Mouse (Mus musculus) left cerebral cortex, postnatal 25 days (tissue): Measurements from ENCODE around the gene Nme2. TPM values are rescaled to one million over a fixed set of nuclear protein-coding genes. Genes with fewer than 3 reads are reported as not detected.

Experiments
- DNase-seq, 2 experiments: peaks; one replicate each; pipeline ENCODE4 v3.0.0; 2022; ENCODE audit warnings: low spot score in 2 of 2, mixed read lengths in 1 of 2
- intact Hi-C: fragments of 180-260 bp; cut with DNase I; formaldehyde crosslinking; loops from one replicate; pipeline ENCODE4 v1.15.1; 2025
- total RNA-seq, 2 experiments: library from RNA; stranded (reverse); gene quantifications; 2 replicates each; pipeline ENCODE4 v1.2.3; 2021

The Nme2 gene
- 10 to 100 TPM; 63.4 to 79.0 TPM for total RNA-seq

- intact Hi-C loops = no loop called here
- no peak for DNase-seq
These were observed at the start of gene Nme2 for GRCm38 (mm10) chr11:93956159-93956558. Nme2 (minus strand) TSS chr11:93956259.

DNA sequence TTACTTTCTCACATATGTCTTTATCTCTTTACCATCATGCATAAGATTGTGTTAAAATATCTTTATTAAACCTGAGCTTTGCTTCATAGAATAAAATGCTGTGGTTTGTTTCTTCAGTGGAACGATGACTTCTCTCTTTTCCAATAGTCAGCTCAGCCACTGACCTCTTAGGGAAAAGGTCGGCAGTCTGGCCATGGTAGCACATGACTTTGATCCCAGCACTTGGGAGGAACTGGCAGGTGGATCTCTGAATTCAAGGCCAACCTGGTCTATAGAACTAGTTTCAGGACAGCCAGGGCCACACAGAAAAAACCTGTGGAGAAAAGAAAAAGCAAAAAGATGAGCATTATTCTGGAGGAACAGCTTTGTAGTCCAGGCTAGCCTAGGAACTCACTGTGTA is 47.3 kb upstream of the Nme2 start:
- intact Hi-C loops = no loop called here
- DNase-seq = no peak

GRCm38 (mm10) chr11:93999276-93999675 is 43.2 kb upstream of the Nme2 start:
- intact Hi-C loops = no loop called here
- no peak for DNase-seq

GRCm38 (mm10) chr11:93997141-93997775 is 41.2 kb upstream of the Nme2 start:
- peak in 1 of 2 experiments; percentile 16 for DNase-seq
- intact Hi-C loops = loop anchor here (2.0 kb wide), 1 partner anchor 48 kb away; no protein-coding TSS in a partner anchor

DNA sequence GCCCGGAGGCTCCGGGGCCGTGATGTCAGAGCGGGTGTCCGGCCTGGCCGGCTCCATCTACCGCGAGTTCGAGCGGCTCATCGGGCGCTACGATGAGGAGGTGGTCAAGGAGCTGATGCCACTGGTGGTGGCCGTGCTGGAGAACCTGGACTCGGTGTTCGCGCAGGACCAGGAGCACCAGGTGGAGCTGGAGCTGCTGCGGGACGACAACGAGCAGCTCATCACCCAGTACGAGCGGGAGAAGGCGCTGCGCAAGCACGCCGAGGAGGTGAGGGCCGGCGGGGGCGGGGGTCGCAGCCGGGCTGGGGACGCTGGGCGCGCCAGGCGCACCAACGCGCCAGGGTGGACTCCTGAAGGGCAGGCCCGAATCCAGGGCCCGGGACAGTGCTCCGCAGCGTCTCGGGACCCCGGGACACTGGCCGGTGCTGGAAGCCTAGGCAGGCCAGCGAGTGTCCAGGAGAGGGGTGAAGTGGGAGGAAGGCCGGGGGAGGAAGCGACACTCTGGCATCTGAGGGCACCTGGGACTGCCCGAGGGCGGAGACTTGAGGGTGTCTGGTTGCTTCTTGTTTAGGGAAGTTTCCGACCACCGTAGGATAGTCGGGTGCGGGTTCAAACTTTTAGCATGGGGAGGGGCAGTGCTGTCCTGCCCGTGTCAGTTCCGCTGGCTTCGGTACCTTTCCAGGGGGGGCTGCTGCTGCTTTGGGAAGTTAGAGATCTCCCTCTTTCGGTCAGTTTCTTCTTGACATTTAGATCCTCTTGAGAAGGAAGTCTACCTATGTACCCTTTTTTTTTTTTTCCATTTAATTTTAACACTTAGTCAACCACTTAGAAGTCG is 40.5 kb upstream of the Nme2 start:
- intact Hi-C loops = loop anchor here (2.0 kb wide), 1 partner anchor 48 kb away; no protein-coding TSS in a partner anchor

GRCm38 (mm10) chr11:93995720-93996305 is 39.8 kb upstream of the Nme2 start, which contains the start of gene Spag9:
Spag9 (plus strand) TSS chr11:93996091.
- peak; percentile 89 to 95 for DNase-seq
- intact Hi-C loops = loop anchor here (1.0 to 2.0 kb wide), 2 partner anchors 28 to 49 kb away; partner anchors contain the start of genes Gm20390 and Nme1

More for the DNA sequence above, 40.5 kb upstream of the Nme2 start:
- DNase-seq = peak; percentile 33 to 53

- intact Hi-C loops = loop anchor here (1.0 kb wide), 1 partner anchor 27 kb away; the partner anchor contains the start of genes Gm20390 and Nme1
- peak; percentile 72 to 93 for DNase-seq
These were observed 39.2 kb upstream of the Nme2 start for GRCm38 (mm10) chr11:93995111-93995719.

GRCm38 (mm10) chr11:93994531-93994930 is 38.5 kb upstream of the Nme2 start:
- DNase-seq = no peak
- intact Hi-C loops = no loop called here

- intact Hi-C loops = no loop called here
- DNase-seq = no peak
These were observed 32.4 kb upstream of the Nme2 start for GRCm38 (mm10) chr11:93988328-93989062.

DNA sequence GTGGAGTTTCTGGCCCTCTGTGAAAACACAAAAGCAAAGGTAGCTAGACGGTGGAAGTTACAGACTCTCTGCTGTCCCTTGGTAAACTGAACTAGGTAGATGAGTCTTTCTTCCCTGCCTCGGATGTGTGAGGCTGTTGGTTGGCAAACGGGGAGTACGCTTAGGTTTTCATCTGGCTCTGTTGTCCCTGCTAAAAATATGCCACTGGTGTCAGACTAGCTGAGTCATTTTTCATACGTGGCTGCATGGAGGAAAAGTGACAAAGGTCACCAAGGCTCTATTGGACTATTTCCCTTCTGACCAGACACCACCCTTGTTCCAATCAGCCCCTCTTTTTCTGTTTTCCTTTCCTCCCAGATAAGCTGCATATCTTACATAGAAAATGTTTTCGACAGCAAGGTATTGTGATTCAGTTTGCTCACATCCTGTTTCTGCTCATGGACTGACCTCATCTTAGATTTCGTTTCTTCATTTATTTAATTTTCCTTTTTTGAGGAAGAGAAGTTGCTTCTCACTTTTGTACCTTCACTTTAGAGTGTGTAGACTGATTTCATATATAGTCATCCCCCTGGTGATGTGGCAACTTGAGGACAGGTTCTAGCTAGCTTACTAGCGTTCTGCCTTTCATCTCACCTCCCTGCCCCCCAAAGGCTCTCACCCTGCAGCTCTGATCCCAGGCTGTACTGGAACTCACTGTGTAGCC is 31.7 kb upstream of the Nme2 start:
- DNase-seq = no peak
- intact Hi-C loops = no loop called here

- intact Hi-C loops = no loop called here
- DNase-seq = no peak
These were observed 31.0 kb upstream of the Nme2 start for GRCm38 (mm10) chr11:93987026-93987425.

- intact Hi-C loops = no loop called here
- no peak for DNase-seq
These were observed 30.2 kb upstream of the Nme2 start for GRCm38 (mm10) chr11:93986298-93986697.

DNA sequence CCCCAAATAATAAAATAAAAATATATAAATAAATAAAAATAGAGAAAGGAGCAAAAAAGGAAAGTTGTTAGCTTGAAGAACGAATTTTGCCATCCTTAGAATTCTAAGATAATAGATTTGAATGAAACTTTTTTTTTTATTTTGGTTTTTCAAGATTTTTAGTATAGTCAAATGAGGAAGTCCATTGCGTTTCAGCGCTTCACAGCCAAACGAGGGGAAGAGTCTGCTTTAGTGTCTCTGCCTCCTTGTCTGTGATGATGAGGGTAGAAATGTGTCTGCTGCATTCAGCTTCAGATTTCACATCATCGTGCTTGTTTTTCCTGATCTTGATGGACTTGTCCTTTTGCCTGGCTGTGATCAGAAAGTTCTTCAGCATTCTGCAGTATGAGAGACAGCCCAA is 29.2 kb upstream of the Nme2 start:
- no peak for DNase-seq
- intact Hi-C loops = no loop called here

DNA sequence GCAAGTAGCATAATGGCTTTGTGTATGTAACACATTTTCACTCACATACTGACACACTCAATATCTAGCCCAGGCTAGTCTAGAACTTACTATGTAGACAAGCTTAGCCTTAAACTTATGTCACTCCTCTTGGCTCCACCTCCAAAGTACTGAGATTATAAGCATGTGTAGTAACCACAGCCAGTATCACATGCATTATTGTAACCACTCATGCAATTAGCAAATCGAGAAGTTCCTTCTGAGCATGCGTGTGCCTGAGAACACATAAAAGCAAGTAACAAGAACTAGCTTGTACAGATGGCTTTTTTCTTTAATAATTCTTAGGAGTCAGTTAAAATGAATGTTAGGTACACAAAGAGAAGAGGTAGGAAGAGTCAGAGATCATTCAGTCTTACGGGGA is 28.6 kb upstream of the Nme2 start:
- intact Hi-C loops = no loop called here
- DNase-seq = no peak

DNA sequence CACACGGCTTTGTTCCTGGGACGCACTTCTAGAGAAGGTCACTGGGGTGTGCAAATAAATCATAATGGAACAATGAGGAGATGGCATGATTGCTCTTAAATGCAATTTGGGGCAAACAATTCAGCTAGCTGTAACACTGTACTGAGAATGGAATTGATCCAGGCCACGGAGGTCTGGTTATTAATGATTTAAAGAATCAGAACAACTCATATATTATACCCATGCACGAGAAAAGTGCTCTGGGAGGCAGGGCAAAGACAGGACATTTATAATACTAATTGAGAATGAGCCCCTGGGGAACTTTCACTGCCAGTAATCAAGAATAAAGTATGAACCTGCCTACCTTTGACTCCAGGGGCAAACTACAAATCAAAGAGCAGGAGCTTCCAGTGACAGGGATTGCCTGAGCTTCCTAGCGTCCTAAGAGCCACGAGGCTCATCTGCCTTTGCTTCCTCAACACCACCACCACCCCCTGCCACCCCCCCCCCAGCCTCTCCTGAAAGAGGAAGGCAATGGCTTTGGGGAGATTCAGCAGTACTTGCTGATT is 23.5 kb upstream of the Nme2 start:
- intact Hi-C loops = no loop called here

GRCm38 (mm10) chr11:93972951-93973350 is 16.9 kb upstream of the Nme2 start:
- intact Hi-C loops = no loop called here

More for the DNA sequence above, 23.5 kb upstream of the Nme2 start:
- DNase-seq = no peak

GRCm38 (mm10) chr11:93969799-93970198 is 13.7 kb upstream of the Nme2 start:
- intact Hi-C loops = loop anchor here (5.0 to 10.0 kb wide), 3 partner anchors 73 to 245 kb away; partner anchors contain the start of gene Tob1
- DNase-seq = no peak

More at GRCm38 (mm10) chr11:93972951-93973350, 16.9 kb upstream of the Nme2 start:
- no peak for DNase-seq

- intact Hi-C loops = loop anchor here (5.0 to 10.0 kb wide), 3 partner anchors 73 to 246 kb away; partner anchors contain the start of gene Tob1
- no peak for DNase-seq
These were observed 13.1 kb upstream of the Nme2 start for GRCm38 (mm10) chr11:93969171-93969570.
